Mouse (Mus musculus) forebrain, embryonic 10.5 days (tissue): ENCODE results near the gene Qrfp. TPM values are rescaled to one million over a fixed set of nuclear protein-coding genes. Genes with fewer than 3 reads are reported as not detected.

Experiments used
- DNase-seq: peaks from one replicate; pipeline ENCODE4 v3.0.0-alpha.2; 2017; ENCODE audit warnings: low spot score; ENCODE audit errors: extremely low spot score
- H3K27ac ChIP-seq: fragments of 300-500 bp; sonication (generic); 2 replicates; pipeline ENCODE4 v1.5.1; 2016; ENCODE audit warnings: mild to moderate bottlenecking
- H3K27me3 ChIP-seq: fragments of 300-500 bp; sonication (generic); 2 replicates; pipeline ENCODE4 v1.6.1; 2016; ENCODE audit warnings: mild to moderate bottlenecking; ENCODE audit not compliant: poor library complexity, severe bottlenecking
- H3K36me3 ChIP-seq: fragments of 300-500 bp; sonication (generic); replicated peaks from 2 replicates; pipeline ENCODE4 v1.6.1; 2016; ENCODE audit warnings: mild to moderate bottlenecking, moderate library complexity
- H3K4me1 ChIP-seq: fragments of 300-500 bp; sonication (generic); 2 replicates; pipeline ENCODE4 v1.6.1; 2016
- H3K4me3 ChIP-seq: fragments of 300-500 bp; sonication (generic); 2 replicates; pipeline ENCODE4 v1.5.1; 2016; ENCODE audit warnings: mild to moderate bottlenecking, moderate library complexity
- H3K9me3 ChIP-seq: fragments of 300-500 bp; sonication (generic); 2 replicates; pipeline ENCODE4 v1.6.1; 2016; ENCODE audit warnings: mild to moderate bottlenecking, moderate library complexity
- WGBS: fragments of 180-500 bp; shearing (Covaris S2); methylation state at CpG from one replicate; pipeline ENCODE4 v1.1.7; 2016; 5-methylcytosine and 5-hydroxymethylcytosine counted together
- polyA plus RNA-seq: library from polyadenylated mRNA; unstranded; fragments of >200 nt; fragmentation: Nextera tagmentation; extraction: Ambion mirVana; gene quantifications from 2 replicates; pipeline ENCODE4 v1.2.1, GENCODE M21; 2016

Gene Qrfp
- polyA plus RNA-seq, 1 experiment from 2014 or later, result 0.14 TPM

DNA sequence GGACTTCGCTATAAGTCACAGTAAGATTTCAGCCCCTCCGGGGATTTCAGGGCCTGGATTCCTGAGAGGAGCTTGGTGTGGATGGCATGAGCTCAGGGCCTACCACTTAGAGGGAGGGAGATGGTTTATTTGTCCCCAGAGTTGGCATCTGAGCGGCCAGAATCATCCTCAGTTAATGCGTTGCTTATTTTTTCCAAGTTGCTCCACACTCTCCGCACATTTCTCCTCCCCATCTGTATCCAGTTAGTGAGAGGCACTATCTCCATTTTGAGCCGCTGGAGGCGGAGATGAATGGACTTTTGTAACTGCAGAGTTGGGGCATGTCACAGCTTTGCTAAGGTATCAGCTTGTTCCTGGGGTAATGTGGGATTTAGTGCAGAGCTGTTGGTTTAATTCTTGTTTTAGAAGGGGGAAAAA lies 49.3 kb downstream of the Qrfp start:
- Histone ChIP-seq H3K9me3 (no peaks in the 10 kb centered on the region), H3K4me3 (peak overlapping the region; percentile 82), H3K27me3 (no peaks in the 10 kb centered on the region), H3K27ac (peak overlapping the region; percentile 98), H3K36me3 (peaks cover 8% of the 10 kb centered on the region; the same call in 1 of the 2 replicates), H3K4me1 (peaks cover 69% of the 10 kb centered on the region)
- DNase-seq, result no peak
- WGBS, result 13% methylated on average over 7 of the region's 7 CpGs

DNA sequence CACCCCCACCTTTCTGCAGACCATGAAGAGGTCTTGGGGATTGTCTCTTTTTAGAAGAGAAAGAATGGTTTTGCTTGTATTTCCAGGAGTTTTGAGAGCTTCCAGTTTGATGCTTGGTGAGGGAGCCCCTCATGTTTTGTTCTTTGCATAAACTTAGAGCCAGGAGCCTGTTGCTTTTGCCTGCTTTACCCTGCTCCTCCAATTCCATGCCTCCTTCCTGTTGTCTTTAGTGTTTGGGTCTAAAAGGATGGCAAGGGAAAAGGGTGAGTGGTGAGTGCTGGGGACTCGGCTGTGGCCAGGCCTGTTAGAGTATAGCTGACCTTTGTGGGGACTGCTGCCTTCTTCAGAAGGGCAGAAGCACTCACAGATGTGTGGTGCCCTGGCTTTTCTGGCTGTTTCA lies 49.9 kb downstream of the Qrfp start:
- DNase-seq, result no peak
- Histone ChIP-seq H3K27ac (peak overlapping the region; percentile 98), H3K36me3 (peaks cover 10% of the 10 kb centered on the region; the same call in 1 of the 2 replicates), H3K9me3 (no peaks in the 10 kb centered on the region), H3K4me1 (peaks cover 63% of the 10 kb centered on the region), H3K4me3 (peak overlapping the region; percentile 82), H3K27me3 (no peaks in the 10 kb centered on the region)
- WGBS, result 0% methylated on average over 1 of the region's 1 CpGs

DNA sequence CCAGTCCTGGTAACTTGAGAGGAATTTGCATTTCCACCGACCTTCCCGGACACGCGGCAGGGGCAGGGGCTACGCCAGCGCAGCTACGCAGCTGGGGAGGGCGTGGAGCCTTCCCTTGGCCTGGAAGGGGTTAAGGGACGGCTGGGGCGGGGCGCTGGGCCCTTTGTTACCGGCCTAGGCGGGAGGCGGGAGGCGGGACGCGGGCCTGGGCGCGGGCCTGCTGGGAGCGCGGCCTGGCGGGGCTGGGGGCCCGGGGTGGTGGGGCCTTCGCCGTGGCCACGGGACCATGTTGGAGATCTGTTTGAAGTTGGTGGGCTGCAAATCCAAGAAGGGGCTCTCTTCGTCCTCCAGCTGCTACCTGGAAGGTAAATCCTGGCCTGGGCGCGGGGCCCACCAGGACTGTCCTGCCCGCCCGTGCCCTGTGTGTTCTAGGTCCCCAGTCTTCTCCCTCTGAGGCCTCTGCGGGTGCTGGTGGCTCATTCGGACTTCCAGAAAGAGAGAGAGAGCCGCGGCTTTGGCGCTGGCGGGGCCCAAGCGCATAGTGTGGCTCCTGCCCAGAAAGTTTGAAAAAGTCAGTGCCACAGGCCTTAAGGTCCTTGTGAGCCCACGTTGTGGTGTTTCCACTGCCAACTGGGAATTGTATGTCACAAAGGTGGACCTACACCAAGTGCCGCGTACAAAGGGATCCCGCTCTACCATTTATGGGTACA lies 50.5 kb downstream of the Qrfp start:
- Histone ChIP-seq H3K9me3 (no peaks in the 10 kb centered on the region), H3K4me1 (peaks cover 59% of the 10 kb centered on the region), H3K27me3 (no peaks in the 10 kb centered on the region), H3K4me3 (peak overlapping the region; percentile 82), H3K36me3 (peaks cover 9% of the 10 kb centered on the region; the same call in 1 of the 2 replicates), H3K27ac (peak overlapping the region; percentile 98)
- under 1% methylated on average over 37 of the region's 42 CpGs for WGBS
- peak; percentile 90 for DNase-seq

DNA sequence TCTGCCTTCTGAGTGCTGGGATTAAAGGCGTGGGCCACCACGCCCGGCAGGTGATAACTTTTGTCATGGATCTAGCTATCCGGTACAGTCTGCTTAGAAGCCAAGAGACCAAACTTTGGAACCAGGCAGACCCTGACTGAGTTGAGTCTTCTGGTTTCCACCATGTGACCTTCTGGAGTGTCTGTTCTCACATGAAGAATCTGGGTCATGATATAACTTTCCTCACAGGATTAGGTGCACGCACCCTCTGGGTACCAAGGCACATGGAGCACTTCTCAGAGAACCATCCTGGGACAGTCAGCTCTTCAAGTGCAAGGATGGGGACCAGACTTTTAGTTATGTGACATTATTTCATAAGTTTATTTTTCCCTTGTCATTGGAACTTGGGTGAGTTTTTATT lies 51.4 kb downstream of the Qrfp start:
- no peak for DNase-seq
- 86% methylated on average over 5 of the region's 5 CpGs for WGBS
- Histone ChIP-seq H3K4me1 (peaks cover 58% of the 10 kb centered on the region), H3K27me3 (no peaks in the 10 kb centered on the region), H3K4me3 (peak overlapping the region; percentile 82), H3K27ac (peak overlapping the region; percentile 98; the same call in 1 of the 2 replicates), H3K9me3 (peaks cover 2% of the 10 kb centered on the region; the same call in 1 of the 2 replicates), H3K36me3 (peaks cover 13% of the 10 kb centered on the region)

DNA sequence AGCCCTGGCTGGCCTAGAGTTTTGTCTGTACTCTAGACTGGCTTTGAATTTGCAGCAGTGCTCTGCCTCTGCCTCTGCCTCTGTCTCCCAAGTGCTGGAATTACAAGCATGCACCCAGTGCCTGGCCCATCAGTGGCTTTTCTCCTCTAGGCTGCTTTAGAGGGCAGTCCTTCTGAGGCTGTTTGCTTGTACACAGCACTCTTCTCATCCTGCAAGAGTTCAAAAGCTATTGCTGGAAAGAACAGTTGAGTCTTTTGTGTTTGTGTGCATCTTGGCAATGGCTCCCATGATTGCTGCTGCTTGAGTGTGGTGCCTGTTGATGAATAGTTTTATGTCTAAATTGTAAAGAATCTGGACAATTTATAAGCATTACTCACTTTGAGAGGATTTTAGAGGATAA lies 52.9 kb downstream of the Qrfp start:
- Histone ChIP-seq H3K9me3 (peaks cover 7% of the 10 kb centered on the region; the same call in 1 of the 2 replicates), H3K27ac (no peak overlapping the region), H3K27me3 (no peaks in the 10 kb centered on the region), H3K4me3 (no peak overlapping the region), H3K4me1 (peaks cover 47% of the 10 kb centered on the region), H3K36me3 (peaks cover 14% of the 10 kb centered on the region)
- DNase-seq, result no peak

Other genes starting within 250 kb of the Qrfp start
- gene Fubp3, start 237.9 kb downstream of the Qrfp start, polyA plus RNA-seq, result 92.9 and 97.4 TPM in 2 replicates
- 0.51 and 0.77 TPM in 2 replicates for gene Prdm12, start 170.5 kb downstream of the Qrfp start, polyA plus RNA-seq
- gene Exosc2, start 139.9 kb downstream of the Qrfp start, polyA plus RNA-seq, result 104 and 110 TPM in 2 replicates
- 51.0 and 51.9 TPM in 2 replicates for gene Abl1, start 122.2 kb downstream of the Qrfp start, polyA plus RNA-seq
- 0.07 and 0.19 TPM in 2 replicates for gene Fibcd1, start 35.4 kb upstream of the Qrfp start, polyA plus RNA-seq
- 4.9 and 6.8 TPM in 2 replicates for gene Lamc3, start 76.7 kb upstream of the Qrfp start, polyA plus RNA-seq
- 84.7 and 85.6 TPM in 2 replicates for gene Aif1l, start 139.6 kb upstream of the Qrfp start, polyA plus RNA-seq
- gene Nup214, start 163.9 kb upstream of the Qrfp start, polyA plus RNA-seq, result 110 and 111 TPM in 2 replicates